Mouse (Mus musculus): ENCODE data around the gene Rbm6.

The Rbm6 gene

GRCm38 (mm10) chr9:107880411-107880810, 7.4 kb upstream of the Rbm6 start:
- no peak for DNase-seq (ENCODE audit: low read depth)

- DNase-seq (ENCODE audit: low read depth) = peak; percentile 90
Measured at GRCm38 (mm10) chr9:107872350-107873098, 513 bp downstream of the Rbm6 start.

GRCm38 (mm10) chr9:107866081-107866480, 7.0 kb downstream of the Rbm6 start:
- no peak for DNase-seq (ENCODE audit: low read depth)

GRCm38 (mm10) chr9:107864493-107864892, 8.5 kb downstream of the Rbm6 start:
- no peak for DNase-seq (ENCODE audit: low read depth)

GRCm38 (mm10) chr9:107858343-107858742, 14.7 kb downstream of the Rbm6 start:
- no peak for DNase-seq (ENCODE audit: low read depth)

- DNase-seq (ENCODE audit: low read depth) = no peak
Measured at GRCm38 (mm10) chr9:107848922-107849321, 24.1 kb downstream of the Rbm6 start.

- DNase-seq (ENCODE audit: low read depth) = no peak
Measured at GRCm38 (mm10) chr9:107842709-107843108, 30.3 kb downstream of the Rbm6 start.

- no peak for DNase-seq (ENCODE audit: low read depth)
Measured at GRCm38 (mm10) chr9:107838869-107839268, 34.2 kb downstream of the Rbm6 start.

- DNase-seq (ENCODE audit: low read depth) = no peak
Measured at GRCm38 (mm10) chr9:107833826-107834225, 39.2 kb downstream of the Rbm6 start.

GRCm38 (mm10) chr9:107831765-107832164, 41.3 kb downstream of the Rbm6 start:
- DNase-seq (ENCODE audit: low read depth) = no peak

GRCm38 (mm10) chr9:107812132-107812531, 60.9 kb downstream of the Rbm6 start:
- no peak for DNase-seq (ENCODE audit: low read depth)

- DNase-seq (ENCODE audit: low read depth) = no peak
Measured at GRCm38 (mm10) chr9:107810985-107811384, 62.1 kb downstream of the Rbm6 start.

GRCm38 (mm10) chr9:107791714-107792113, 81.3 kb downstream of the Rbm6 start:
- no peak for DNase-seq (ENCODE audit: low read depth)

- DNase-seq (ENCODE audit: low read depth) = no peak
Measured at GRCm38 (mm10) chr9:107782536-107783203, 90.4 kb downstream of the Rbm6 start.

- DNase-seq (ENCODE audit: low read depth) = no peak
Measured at GRCm38 (mm10) chr9:107776809-107777208, 96.2 kb downstream of the Rbm6 start.

- DNase-seq (ENCODE audit: low read depth) = no peak
Measured at GRCm38 (mm10) chr9:107774411-107774810, 98.6 kb downstream of the Rbm6 start.

- DNase-seq (ENCODE audit: low read depth) = no peak
Measured at GRCm38 (mm10) chr9:107771782-107772181, 101.3 kb downstream of the Rbm6 start.

- DNase-seq (ENCODE audit: low read depth) = peak; percentile 81
Measured at GRCm38 (mm10) chr9:107770374-107771290, 102.4 kb downstream of the Rbm6 start, which contains the start of gene Rbm5. Gene Rbm5 (minus strand): TSS chr9:107770996.

GRCm38 (mm10) chr9:107770037-107770373, 103.0 kb downstream of the Rbm6 start:
- no peak for DNase-seq (ENCODE audit: low read depth)

- no peak for DNase-seq (ENCODE audit: low read depth)
Measured at GRCm38 (mm10) chr9:107769445-107770000, 103.5 kb downstream of the Rbm6 start.

GRCm38 (mm10) chr9:107768851-107769250, 104.2 kb downstream of the Rbm6 start:
- DNase-seq (ENCODE audit: low read depth) = no peak

- no peak for DNase-seq (ENCODE audit: low read depth)
Measured at GRCm38 (mm10) chr9:107759593-107759992, 113.4 kb downstream of the Rbm6 start.
